Mouse (Mus musculus) hematopoietic stem cell, adult 5-6 weeks (primary cell): Measurements from ENCODE around the gene Ahcyl2. TPM values are rescaled to one million over a fixed set of nuclear protein-coding genes. Genes with fewer than 3 reads are reported as not detected.

Experiments used
- ATAC-seq, 2 experiments: fragments of 125-278 bp in 1 of 2; replicated peaks in 1 of 2; 2 replicates each; pipeline ENCODE4 v1.8.0; 2016 to 2017; ENCODE audit warnings: inconsistent platforms in 2 of 2, mild to moderate bottlenecking in 2 of 2, moderate number of reproducible peaks in 2 of 2, low read depth in 1 of 2, moderate TSS enrichment in 1 of 2; ENCODE audit not compliant: low FRiP score in 2 of 2, poor library complexity in 2 of 2, severe bottlenecking in 2 of 2, insufficient read depth in 1 of 2, low TSS enrichment in 1 of 2
- total RNA-seq: library from RNA; stranded (forward); fragments of 172-1452, 232-1000 nt; gene quantifications from 2 replicates; pipeline ENCODE4 v1.2.3, GENCODE M21; 2017

Gene Ahcyl2
- total RNA-seq, 1 experiment from 2014 or later = 53.2 TPM

DNA sequence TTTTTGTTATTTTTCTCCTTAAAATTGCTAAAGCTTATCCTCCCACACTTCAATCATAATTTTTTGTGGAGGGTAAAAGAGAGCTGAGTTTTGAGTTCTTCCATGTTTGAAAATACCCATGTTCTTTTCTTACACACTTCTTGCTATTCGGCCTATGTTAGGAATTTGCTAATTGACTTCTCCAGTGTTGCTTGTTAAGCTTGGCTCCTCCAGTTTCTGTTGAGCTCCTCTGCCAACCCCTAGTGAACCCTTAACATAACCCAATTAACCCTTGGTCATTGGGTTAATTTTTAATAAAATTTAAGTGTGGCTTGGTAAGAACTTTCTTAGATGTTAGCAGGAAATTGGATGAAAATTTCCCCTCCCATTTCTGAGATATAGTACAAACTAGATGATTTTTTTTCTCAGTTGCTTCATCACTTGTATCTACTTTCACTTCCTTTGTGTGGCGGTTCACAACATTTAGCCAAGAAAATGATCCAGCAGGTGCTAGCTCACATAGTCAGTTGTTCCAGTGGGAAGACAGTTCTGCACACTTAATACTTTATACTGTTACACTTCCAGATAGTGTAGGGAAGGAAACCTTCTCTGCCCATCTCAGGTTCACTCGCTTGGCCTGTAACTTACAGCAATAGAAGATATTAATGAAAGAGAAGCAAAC, 60.9 kb downstream of the Ahcyl2 start:
- no peak for ATAC-seq

GRCm38 (mm10) chr6:29832356-29832755, 64.5 kb downstream of the Ahcyl2 start:
- ATAC-seq = no peak

GRCm38 (mm10) chr6:29833117-29833516, 65.3 kb downstream of the Ahcyl2 start:
- ATAC-seq = no peak

DNA sequence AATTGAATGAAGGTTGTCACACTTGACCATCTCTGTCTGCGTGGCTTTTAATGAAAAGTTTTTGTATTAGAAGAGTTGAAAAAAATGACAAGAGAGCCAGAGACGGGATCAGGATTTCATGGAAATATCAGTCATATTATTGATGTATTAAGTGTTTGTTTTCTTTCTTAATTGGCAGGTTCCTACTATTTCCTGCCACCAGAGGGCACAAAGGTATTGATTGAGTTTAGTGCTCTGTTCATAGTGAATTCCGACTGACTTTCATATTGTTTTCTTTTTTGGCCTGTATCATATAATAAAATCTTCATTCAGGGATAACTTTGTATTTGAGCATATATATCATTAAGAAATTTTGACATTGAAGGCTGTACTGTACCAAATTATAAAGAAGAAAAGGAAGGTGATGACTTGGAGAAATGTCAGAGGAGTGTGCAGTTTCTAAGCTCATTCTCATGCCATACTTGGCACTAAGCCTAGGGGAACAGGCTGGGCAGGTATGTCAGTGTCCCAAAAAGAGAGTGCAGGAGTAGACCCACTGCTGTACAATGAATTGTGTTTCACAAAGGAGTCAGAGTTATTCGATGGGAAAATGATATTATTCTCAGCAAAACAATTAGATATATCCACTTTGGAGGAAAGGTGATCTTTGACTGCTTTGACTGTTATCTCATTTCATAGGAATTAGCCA, 65.9 kb downstream of the Ahcyl2 start:
- ATAC-seq = no peak

GRCm38 (mm10) chr6:29835543-29836177, 67.8 kb downstream of the Ahcyl2 start:
- no peak for ATAC-seq

- ATAC-seq = no peak
Observed at GRCm38 (mm10) chr6:29837579-29837978, 69.8 kb downstream of the Ahcyl2 start.

- no peak for ATAC-seq
Observed at GRCm38 (mm10) chr6:29838531-29838930, 70.7 kb downstream of the Ahcyl2 start.

GRCm38 (mm10) chr6:29840008-29840407, 72.2 kb downstream of the Ahcyl2 start:
- no peak for ATAC-seq

DNA sequence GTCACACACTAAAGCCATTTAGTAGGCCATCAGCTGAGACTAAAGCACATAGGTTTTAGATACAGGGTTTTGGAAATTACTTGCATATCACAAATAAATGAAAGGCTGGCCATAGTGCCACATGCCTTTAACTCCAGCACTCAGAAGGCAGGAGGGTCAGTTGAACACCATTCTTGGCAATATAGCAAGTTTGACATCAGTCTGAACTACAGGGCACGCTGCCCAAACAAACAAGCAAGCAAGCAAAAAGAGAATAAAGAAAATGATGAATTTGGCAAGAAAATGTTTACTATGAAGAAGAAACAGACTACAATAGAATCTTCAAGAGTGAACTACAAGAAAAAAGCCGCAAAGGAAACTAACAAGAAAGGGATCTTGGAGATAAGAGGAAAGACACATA, 73.7 kb downstream of the Ahcyl2 start:
- no peak for ATAC-seq

DNA sequence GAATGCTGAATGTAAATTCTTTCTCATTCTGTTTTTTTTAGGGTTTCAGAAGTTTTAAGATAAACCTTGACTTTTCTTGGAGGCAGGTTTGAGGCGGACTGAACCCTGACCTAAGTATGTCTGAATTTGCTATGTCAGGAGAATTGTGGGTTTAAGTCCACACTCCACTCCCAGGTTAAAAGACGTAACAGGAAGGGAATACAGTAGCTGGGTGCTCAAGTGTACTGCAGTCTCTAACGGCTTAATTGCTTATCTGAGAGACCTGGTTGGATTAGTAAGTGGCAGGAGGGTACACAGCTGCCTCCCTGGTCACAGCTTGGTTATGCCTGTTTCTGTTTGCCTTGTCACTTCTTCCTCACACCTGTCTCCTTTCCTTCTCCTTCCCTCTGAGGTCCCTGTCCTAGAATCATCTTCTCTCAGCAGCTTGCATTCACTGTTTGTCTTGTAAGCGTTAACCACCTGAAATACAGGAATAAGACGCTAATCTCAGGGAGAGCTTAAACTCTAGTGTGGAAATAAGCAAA, 79.9 kb downstream of the Ahcyl2 start:
- no peak for ATAC-seq

DNA sequence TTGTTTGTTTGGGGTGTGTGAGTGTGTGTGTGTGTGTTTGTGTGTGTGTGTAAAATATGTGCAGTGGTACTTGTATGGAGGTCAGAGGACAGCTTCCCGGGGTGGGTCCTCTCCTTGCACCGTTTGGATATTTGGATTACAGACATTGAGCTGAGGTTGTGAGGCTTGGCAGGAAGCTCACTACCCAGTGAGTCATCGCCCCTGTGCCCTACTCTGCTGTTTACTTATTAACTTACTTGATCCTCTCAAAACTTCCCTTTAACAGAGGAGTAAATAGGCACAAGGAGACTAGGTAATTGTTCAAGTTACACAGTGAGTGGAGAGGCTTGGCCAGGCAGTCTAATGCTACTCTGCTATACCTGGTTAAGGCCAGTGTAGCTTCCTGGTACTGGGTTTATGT, 81.0 kb downstream of the Ahcyl2 start:
- no peak for ATAC-seq

- no peak for ATAC-seq
Observed at GRCm38 (mm10) chr6:29850096-29850495, 82.3 kb downstream of the Ahcyl2 start.

- no peak for ATAC-seq
Observed at GRCm38 (mm10) chr6:29850747-29851146, 82.9 kb downstream of the Ahcyl2 start.

DNA sequence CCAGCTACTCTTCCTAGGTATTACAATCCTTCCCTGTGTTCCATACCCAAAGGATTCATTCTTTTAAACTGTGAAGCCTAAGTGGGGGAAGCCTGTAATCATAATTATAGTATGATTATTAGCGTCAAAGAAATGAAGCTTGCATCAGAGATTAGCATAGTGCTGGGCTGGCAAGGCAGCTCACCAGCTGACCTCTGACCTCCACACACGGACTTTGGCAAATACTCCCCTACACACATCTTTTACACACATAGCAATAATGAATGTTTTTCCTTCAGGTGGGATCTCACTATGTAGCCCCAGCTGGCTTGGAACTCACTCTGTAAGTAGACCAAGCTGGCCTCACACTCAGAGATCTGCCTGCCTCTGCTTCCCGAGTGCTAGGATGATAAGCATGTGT, 84.1 kb downstream of the Ahcyl2 start:
- no peak for ATAC-seq

GRCm38 (mm10) chr6:29853213-29853899, 85.5 kb downstream of the Ahcyl2 start:
- ATAC-seq = peak; percentile 62 to 64

GRCm38 (mm10) chr6:29853900-29854390, 86.1 kb downstream of the Ahcyl2 start:
- peak in 1 of 2 experiments; percentile 63; a peak in 2 of 4 replicates for ATAC-seq

GRCm38 (mm10) chr6:29858619-29859018, 90.8 kb downstream of the Ahcyl2 start:
- no peak for ATAC-seq

- no peak for ATAC-seq
Observed at GRCm38 (mm10) chr6:29859344-29859743, 91.5 kb downstream of the Ahcyl2 start.
